16 mouse cellular contexts compared by ENCODE assay signal in genomic region chr12:50804391-50804790, GRCm38 (mm10).
"Had no signal": no experiment of that assay in that cellular context is flagged by ENCODE, and none has a peak within 500 bp of the region (broad histone marks: within the 10 kb centered on the region; RNA-seq: fewer than 3 reads in every experiment).

No protein-coding gene starts in this region.

- H3K27me3 ChIP-seq: kidney, embryonic 15.5 days; liver, embryonic 13.5 days; lung, embryonic 15.5 days; megakaryocyte, embryonic 14.5 days; midbrain, embryonic 15.5 days; neural tube, embryonic 12.5 days had no signal

- DNase-seq: kidney, postnatal 14 days; liver; liver, embryonic 13.5 days; liver, postnatal 0 days; lung, postnatal 14 days; retina, postnatal 1 day; right cerebral cortex, postnatal 14 days; thymus, postnatal 4 days had no signal

- H3K4me1 ChIP-seq: kidney, embryonic 15.5 days; limb, embryonic 12.5 days; liver, embryonic 13.5 days; lung, embryonic 15.5 days; megakaryocyte, embryonic 14.5 days; midbrain, embryonic 15.5 days; neural tube, embryonic 12.5 days had no signal

- ATAC-seq: liver, postnatal 0 days; midbrain, embryonic 15.5 days had no signal

- H3K36me3 ChIP-seq: kidney, embryonic 15.5 days; limb, embryonic 12.5 days; liver, embryonic 13.5 days; lung, embryonic 15.5 days; midbrain, embryonic 15.5 days; neural tube, embryonic 12.5 days had no signal

- H3K9me3 ChIP-seq: kidney, embryonic 15.5 days; limb, embryonic 12.5 days; liver, embryonic 13.5 days; lung, embryonic 15.5 days; midbrain, embryonic 15.5 days; neural tube, embryonic 12.5 days had no signal

- H3K27ac ChIP-seq: kidney, embryonic 15.5 days; limb, embryonic 12.5 days; liver, embryonic 13.5 days; lung, embryonic 15.5 days; macrophage; midbrain, embryonic 15.5 days; neural tube, embryonic 12.5 days had no signal

- H3K4me2 ChIP-seq: kidney, embryonic 15.5 days; limb, embryonic 12.5 days; liver, embryonic 13.5 days; lung, embryonic 15.5 days; midbrain, embryonic 11.5 days; midbrain, embryonic 15.5 days; neural tube, embryonic 12.5 days had no signal

- H3K4me3 ChIP-seq: kidney, embryonic 15.5 days; limb, embryonic 12.5 days; liver, embryonic 13.5 days; lung, embryonic 15.5 days; megakaryocyte, embryonic 14.5 days; midbrain, embryonic 15.5 days; neural tube, embryonic 12.5 days had no signal

- H3K9ac ChIP-seq: kidney, embryonic 15.5 days; limb, embryonic 12.5 days; liver, embryonic 13.5 days; liver, postnatal 0 days; lung, embryonic 15.5 days; midbrain, embryonic 15.5 days; neural tube, embryonic 12.5 days had no signal
